Mouse (Mus musculus): ENCODE data around the gene Dnm3.
A peak's percentile ranks its signal among the peaks of the same experiment; 100 is the strongest.

Gene Dnm3

DNA sequence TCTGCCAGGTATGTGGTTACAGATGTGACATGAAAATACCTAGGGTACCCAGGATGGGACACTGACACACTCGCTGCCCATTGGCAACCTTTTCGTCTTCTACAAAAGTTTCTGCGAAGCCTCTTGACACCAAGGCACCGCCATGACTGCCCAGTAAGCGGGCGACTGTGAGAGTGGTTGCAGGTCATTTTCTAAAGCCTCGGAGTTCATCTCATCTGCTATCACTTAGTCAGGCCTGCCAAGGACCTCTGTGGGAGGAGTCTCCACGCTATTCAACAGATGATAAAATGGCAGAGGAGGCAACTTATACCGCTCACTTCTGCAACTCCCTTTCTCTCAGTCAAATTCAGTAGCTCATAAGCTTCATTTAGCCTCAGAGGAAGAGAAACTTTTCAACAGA lies 268.8 kb downstream of the Dnm3 start:
- no peak for DNase-seq (ENCODE audit: low spot score)

DNA sequence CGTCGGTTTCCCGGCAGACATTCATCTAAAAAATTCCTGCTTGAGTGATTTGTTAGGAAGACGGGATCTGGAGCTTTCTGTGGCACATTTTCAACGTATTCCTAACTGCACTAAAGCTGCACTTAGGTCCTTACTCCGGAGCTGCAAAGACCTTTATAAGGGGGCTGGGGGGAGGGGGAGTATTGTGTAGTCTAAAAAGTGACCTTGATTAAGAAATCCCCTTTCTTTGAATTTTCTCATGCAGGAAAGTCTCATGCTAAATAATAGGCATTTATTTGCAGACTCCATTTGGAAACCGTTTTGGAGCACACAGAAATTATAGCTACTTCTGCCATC lies 270.2 kb downstream of the Dnm3 start:
- DNase-seq (ENCODE audit: low spot score) = no peak

DNA sequence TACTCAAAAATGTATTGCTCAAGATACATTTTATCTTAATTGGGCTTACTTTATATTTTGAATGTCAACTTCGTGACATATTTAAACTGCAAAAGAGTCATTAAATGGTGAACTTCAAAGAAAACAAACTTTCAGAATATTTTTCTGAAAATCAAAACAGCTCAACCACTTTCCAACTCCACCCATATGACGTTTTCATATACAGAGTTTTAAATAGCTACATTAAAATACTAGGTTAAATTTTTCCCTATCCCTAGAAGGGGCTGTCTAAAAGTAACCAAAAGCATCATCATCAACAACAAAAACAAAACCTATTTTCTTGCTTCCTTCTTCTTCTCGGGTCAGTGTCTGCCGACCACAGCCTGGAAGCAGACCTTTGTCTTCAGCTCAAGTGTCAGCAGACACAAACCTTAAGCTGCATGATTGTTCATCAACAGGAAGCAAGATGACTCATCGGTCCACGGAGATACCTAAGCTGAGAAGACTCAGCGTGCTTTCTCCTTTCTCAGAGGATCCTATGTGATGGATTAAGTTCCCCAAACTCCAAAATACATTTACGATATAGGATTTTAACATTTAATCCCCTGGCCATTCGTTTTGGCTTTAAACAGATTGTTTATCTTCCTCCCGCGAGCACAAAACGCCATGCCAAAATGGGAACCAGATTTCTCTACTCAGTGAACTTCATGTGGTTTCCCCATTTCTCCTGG lies 270.7 kb downstream of the Dnm3 start:
- DNase-seq (ENCODE audit: low spot score) = no peak

DNA sequence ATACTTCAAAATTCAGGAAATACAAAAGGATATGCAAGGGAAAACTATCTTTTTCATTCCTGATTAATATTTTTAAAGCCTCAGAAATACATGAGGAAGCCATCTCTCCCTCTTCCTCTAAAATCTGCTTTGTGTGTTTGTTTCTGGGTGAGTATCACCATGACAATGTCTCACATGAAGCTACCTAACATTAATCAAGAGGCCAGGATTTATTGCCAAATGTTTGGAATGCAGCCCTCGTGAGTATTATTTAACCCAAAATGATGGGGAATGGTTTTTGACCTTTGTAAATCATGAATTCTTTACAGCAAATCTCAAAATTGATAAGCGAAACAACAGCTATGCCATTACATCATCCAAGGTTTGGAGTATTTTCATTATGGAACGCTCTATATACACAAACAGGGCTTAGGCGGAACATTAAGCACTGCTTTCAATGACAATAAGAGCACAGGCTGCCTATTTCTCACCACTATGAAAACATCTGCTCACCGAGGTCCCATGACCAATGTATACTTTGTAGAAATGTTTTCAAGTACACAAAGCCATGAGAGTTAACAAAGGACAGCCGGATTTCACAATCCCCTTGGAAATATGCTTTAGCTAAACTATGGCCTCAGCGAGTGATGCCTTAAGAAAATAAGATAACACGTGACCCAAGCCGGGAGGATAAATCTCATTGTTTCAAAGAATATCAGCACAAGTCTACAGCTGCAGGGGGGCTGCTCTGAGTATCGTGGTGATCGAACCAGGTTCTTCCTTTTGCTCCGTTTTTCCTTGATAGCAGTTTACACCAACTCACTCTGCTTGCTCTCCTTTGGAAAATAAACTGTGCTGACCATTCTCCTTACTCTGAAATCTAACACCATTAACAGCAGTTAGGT lies 275.1 kb downstream of the Dnm3 start:
- no peak for DNase-seq (ENCODE audit: low spot score)

DNA sequence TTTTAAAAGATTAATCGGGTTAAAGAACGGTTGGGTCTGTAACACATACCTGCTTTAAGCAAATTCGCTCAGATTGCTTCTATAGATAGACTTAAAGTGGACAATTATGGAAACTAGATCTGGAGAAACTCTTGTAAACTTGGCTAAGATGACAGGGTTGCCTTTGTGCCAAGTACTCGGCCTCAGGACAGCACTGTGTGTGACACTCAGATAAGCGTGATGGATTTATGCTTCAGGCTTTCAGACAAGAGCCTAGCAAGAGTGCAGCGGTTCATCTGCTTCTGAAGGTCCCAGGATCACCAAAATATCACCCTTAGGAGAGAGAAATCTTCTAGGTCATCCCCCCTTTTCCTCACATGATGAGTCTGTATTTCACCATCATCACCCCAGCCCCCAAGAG lies 277.4 kb downstream of the Dnm3 start:
- no peak for DNase-seq (ENCODE audit: low spot score)

DNA sequence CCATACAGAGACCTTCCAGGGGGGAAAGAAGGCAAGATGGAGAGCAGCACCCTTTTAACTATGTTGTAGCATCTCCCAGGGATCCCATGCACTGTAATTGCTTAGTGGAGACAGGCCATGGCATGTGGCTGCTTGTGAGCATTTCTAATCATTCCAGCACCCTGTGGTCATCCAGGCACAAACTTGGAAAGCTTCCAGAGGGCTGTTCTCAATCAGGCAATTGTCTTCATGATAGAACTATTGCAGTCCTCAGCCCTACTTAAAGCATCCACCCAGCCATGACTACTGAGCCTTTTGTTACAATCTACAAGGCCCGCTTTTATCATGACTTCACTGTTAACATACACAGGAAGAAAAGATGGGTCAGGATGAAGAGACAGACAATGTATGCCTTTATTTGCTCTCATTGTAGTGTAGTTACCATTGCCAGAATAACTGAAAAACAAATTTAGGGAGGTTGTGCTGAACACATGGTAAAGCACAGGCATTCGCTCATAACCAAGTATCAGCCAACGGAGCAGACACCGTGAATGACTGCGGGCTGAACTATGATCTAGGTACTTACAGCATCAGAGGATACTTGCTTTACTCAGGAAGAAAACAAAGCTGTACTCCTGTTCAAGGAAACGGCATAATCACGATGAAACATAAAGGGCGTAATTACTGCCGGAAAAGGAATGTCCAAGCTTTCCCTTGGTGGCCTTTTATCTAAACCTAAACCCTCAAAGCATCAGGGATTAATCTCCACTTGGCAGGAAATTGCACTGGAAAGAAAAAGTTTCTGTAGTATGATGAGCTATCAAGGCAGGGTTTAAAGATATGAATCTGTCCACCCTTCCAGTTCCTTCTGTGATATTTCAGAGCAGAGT lies 280.8 kb downstream of the Dnm3 start:
- peak; percentile 59 for DNase-seq (ENCODE audit: low spot score)

DNA sequence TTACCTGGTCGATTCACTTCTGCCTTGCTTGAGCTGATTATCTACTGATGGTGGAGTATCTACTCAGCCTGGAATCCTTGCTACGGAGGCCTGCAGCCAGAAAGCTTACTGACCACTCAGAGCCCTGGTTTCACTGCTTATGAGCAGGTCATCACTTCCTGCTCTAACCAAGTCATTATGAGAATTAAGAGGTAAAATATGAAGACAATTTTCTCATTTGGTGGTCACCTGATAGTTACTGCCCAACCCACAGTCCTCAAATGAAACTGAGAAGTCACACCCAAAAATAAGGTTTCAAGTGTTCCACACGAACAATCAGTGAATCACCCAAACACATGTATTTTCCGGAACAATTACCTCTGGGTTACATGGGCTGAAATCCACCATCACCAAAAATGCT lies 289.1 kb downstream of the Dnm3 start:
- no peak for DNase-seq (ENCODE audit: low spot score)

DNA sequence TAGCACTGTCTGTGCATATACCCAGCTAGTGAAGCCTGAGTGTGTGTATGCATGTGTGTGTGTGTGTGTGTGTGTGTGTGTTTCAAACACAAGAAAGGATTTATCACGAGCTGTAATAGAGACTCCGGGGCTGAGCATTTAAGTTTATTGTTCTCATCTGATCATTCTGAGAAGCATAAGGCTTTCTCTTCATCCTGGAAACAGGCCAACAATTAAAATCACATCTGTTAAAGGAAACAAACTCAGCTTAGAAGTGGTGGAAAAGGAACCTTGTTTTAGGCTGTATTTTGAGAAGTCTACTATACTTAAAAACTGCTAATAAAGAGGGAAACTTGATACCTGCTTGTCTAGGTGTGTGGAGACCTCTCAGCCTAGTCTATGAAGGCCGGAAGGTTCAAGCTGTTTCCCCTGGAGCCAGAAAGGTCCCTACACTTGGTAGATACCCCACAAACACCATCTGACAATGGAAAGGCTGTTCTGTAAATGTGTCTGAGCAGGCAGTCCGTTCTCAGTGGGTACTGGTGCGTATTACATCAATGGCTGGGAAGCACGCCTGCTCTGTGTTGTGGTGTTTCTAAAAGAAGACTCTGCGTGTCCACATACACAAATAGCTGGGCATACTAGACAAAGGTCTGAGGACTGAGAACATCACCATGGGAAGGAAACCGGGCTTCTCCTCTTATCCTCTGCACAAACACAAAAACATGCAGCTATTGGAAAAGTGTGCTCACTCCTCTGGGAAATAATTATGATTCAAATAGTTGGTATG lies 290.3 kb downstream of the Dnm3 start:
- peak; percentile 27 for DNase-seq (ENCODE audit: low spot score)

DNA sequence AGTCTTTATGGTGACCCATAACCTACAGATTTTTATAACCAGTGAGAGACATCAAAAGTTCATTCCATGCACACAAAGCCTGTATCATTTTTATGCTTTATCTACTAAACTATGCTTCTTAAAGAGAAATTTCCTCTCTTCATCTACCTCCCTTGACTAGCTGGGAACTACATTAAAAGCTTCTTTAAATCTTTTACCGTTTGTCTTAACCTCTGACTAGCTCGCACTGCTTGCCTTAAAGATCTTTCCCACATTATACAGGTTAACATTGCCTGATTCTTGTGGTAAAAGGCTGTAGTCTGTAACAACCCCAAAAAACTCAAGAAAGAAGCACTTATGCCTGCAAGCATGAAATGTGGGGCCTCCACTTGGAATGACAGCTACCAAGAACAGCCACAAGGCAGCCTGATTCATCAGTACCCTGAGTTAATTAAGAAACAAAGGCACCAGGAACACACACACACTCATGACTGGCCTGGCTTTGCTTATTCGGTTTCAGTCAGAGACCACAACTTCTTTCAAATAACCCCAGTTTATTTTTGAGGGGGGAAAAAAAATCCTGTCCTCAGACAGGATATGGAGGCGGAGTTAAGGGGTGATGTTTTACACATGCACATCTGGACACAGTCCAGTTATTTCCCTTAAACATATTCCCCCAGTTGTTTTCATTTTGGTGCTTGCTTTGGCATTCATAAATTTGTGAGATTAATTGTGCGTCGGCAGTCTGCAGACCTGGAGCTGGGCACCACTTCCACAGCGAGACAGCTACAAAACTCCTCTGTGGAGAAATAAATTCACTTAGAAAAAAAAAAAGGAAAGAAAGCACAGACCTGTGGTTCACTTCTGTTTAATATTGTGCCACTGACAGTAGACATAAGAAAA lies 291.1 kb downstream of the Dnm3 start:
- DNase-seq (ENCODE audit: low spot score) = no peak

DNA sequence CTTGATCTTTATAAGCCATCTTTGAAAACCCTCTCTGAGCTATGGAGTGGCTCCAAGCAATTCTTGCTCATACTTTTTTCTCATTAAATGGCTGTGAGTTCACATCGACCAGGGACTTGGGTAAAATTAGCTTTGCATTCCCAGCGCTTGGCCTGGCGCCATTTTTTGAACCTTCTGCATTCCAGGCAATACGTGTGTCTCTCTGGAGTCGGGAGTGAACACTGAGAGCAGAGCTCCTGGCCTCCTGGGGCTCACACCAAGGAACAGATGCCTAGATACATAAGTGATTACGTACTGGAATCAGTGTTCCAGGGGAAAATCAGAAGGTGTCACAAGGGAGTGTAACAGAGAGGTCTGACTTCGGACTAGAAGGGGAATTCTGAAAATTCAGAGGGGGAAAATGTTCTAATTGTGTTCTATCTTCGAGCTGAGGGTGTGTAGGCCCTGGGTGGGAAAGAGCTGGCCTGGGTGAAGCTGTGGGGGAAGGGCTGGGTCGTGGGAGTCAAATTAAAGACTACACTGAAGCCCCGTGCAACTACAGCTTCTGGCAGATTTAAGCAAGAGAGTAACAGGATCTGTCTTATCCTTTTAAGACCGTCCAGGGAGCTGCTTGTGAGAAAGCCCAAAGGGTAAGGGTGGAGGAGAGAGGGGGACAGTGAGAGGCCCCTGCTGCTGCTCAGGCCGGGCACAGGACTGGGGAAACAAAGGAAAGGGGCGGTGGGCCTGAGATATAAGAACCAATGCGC lies 293.7 kb downstream of the Dnm3 start:
- no peak for DNase-seq (ENCODE audit: low spot score)

DNA sequence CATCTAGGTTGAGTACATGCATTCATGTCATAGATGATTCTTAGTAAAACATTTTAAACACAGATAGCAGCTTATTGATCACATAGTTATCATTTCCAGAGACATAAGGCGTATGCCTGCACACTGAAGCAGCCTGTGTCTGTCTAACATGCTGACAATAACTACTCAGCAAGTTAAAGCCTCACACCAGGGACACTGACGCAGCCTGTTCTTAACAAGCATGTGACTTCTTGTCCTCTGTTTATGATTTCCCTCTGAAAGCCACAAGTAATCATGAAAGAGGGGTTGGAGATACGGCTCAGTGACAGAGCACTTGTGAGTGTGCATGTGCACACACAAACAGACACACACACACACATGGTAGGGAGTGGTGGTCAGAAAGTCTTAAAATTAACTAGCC lies 294.4 kb downstream of the Dnm3 start:
- DNase-seq (ENCODE audit: low spot score) = no peak

DNA sequence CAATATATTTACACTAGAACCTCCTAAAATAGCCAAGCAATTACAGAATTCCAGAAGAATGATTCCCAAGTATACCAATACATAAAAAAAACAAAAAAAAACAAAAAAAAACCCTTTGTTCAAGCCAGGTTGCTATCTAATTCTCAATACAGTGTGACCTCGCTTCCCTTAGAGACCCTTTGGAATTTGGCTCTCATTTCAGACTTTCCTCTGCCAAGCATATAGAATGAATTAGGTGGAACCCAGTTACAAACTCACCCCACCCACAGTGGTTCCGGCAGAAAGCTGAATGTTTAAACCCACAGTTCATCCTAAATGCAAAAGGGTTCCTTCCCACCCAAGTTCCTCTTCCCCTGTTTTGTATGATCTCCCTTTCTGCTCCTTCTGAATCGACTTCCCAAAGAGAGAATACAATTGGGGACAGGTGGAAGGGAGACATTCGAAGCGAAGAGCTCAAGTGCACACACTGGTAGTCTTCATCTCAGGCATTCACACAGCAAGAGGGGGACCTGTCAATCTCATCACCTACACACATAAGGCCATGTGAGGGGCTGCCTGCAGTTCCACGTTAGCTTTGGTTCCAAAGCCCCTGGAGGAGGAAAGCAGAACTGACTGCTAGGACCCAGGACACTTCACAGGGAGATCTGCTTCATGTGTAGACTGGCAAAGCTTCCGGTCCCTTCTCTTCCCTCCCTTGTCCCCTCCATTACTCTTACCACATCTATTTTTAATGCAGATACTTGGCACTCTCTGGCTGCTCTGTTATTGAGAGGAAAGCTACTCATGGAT lies 296.5 kb downstream of the Dnm3 start:
- no peak for DNase-seq (ENCODE audit: low spot score)

DNA sequence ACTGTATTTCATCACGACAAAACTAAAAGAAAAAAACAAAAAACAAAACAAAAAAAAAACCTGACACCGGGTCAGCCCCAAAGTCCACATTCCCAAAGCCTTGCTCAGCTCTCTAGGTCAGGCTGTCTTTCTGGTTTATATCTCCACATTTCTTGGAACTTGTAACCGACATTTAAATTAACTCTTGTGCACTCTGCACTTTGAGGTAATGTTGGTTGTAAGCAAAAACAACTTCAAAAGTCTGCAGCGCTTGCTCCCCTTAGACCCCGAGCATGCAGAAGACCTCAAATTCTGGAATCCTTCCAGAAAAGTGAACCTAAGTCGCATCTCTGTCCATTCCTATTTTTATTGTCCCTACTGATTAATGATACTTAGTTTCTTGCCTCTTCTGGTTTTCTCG lies 297.4 kb downstream of the Dnm3 start:
- DNase-seq (ENCODE audit: low spot score) = no peak

DNA sequence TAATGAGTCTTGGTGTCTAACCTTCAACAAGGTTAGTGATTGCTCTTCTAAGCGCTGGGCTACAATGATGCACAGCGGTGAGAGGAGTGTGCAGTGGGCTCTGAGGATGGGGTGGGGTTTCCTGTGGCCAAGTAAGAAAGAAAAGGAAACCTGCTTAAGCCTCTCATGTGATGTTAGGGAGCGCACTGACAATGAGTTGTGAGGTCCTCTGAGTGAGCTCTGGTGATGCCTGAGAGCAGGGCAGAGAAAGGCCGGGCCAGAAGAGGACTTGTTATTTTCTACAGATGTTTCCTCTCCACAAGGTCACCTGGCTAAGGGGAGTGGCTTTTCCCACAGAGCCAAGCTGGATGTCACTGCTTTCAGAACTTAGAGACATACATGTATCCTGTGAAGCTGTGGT lies 298.4 kb downstream of the Dnm3 start:
- no peak for DNase-seq (ENCODE audit: low spot score)

DNA sequence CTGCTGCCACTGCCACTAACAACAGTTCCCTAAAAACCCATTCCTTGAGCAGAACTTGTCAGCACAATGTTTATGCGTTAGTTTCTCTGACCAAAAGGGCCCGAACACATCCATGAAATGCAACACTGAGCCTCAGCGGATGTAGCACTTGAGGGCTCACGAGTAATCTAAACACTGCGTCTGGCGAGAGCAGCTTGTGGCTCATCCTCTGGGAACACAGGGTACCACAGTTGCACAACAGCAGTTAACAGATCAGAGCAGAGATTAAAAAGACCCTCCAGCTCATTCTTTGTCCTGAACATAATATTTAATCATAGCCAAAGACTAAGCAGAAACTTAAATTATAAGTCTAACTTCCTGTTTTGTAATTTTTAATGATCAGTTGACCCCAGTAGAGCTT lies 305.0 kb downstream of the Dnm3 start:
- no peak for DNase-seq (ENCODE audit: low spot score)

DNA sequence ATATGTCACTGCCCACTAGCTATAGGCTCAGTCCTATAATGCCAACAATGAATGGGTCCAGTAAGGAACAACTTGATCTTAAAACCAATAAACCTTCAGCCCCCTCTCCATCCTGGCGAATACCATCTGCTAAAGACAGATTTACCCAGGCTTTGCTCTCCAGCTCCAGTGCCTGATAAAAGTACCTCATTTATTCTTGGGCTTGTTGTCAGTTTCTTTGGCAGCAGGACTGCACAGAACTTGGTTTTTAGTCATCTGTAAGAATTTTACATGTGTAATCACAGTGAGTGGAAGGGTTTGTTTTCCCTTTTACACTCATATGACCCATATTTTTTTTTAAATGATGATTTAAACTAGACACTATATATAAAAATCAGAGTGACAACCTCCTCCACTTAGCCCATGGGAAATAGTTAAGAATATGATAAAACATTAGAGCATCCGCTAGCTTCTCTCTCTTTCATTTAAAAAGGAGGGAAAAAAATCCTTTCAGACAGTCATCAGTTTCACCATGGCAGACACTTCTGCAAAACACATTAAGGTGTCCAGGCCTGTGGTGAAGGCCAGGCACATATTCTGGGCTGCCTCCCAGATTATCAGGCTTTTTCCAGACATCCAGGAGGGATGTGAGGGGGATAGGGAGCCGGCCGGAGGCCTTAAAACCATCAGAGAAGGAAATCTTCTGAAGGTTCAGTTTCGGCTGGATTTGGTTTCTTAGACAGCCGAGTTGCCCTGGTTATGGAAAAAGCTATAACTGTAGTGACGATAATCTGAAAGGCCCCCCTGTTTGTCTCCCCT lies 313.9 kb downstream of the Dnm3 start:
- DNase-seq (ENCODE audit: low spot score) = no peak

DNA sequence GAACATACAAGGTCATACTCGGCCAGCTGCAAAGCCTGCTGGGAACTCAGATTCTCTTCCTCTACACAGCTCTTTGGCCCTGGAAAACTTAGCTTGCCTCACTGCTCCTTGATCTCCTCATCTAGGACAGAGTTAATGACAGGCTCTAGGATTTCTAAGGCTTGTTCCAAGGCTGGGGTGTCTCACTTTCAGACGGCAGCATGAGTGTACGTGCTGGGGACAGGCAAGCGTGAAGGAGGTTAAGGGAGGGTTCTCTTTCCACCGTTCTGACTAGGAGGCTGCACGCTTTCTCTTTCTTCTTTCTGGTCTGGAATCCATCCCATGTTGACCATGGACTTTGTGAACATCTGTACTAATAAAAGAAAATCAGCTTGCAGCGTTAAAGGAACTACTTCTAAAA lies 315.2 kb downstream of the Dnm3 start:
- DNase-seq (ENCODE audit: low spot score) = no peak

DNA sequence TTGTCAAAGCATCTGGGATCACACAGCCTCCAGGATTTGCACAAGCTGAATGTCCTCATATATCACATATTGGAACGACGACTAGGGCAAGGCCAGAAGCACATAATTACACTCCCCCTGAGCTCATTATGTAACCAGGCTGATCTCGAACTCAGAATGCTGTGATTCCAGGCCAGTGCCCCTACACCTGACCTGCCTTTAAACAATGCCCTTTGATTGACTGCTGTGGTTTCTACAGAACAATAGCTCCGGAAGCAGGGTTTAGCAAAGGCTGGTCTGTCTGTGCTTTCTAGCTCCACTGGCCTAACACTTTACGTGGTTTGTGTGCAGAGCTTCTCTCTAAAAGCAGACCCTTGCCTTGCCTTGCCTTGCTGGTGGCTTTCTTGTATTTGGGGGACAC lies 315.6 kb downstream of the Dnm3 start:
- no peak for DNase-seq (ENCODE audit: low spot score)

DNA sequence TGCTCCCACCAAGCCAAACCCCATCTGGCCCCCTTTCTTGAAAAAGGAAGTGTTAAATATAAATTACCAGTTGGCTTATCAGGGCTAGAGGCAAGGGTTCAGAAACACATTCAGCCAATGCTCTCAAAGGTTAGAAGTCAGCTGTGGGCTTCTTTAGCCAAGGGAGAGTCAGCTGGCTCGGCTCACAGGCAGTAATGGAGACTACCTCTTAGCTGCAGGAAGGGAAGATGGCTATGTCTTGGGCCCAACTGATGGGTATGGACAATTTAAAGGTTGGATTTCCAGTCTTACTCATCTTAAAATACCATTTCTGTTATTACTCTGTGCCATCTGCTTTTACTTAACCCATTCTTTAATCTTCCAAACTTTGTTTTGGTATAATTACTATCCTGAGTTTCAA lies 317.1 kb downstream of the Dnm3 start:
- no peak for DNase-seq (ENCODE audit: low spot score)
